Mouse (Mus musculus) lung, postnatal 36 days (tissue): Measurements from ENCODE around the gene Fignl2.
A peak's percentile ranks its signal among the peaks of the same experiment; 100 is the strongest.

Source experiments
- DNase-seq: peaks from one replicate; pipeline ENCODE4 v3.0.0; 2022; ENCODE audit warnings: mixed read lengths

Gene Fignl2

DNA sequence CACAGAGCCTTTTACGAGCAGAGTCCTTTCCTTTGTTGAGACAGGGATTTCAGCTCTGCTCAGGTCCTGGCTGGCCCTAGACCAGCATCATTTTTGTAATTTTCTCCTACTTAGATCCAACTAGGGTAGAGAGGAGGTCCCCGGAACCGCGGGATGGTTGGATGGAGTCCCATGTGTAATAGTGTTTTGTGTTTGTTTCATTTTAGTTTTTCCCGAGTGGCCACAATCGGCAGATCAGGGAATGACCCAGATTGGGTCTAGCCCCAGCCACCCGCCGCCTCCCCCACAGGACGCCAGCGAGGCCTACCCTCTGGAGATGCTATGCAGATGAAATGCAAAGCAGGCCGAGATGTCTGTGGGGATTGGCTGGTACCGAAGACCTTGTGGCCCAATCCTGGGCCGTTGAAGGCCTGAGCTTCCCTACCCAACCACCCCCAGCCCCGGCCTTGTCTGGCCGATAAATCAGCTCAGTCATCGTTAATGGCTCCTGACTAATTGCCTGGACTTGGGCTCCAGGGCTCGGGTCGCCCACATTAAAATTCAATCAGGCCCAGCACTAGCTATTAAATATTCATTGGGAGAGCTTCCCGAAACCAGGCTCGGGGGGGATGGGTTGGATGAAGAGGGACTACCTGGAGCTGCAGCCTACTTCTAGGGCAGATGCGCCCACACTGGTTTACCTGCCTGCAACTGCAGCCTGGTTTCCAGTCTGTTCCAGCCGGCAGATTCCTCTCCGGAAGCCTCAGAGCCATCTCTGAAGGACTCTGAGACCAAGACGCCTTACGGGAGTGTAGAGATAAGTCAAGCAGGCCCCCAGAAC lies 14.7 kb upstream of the Fignl2 start:
- no peak for DNase-seq

DNA sequence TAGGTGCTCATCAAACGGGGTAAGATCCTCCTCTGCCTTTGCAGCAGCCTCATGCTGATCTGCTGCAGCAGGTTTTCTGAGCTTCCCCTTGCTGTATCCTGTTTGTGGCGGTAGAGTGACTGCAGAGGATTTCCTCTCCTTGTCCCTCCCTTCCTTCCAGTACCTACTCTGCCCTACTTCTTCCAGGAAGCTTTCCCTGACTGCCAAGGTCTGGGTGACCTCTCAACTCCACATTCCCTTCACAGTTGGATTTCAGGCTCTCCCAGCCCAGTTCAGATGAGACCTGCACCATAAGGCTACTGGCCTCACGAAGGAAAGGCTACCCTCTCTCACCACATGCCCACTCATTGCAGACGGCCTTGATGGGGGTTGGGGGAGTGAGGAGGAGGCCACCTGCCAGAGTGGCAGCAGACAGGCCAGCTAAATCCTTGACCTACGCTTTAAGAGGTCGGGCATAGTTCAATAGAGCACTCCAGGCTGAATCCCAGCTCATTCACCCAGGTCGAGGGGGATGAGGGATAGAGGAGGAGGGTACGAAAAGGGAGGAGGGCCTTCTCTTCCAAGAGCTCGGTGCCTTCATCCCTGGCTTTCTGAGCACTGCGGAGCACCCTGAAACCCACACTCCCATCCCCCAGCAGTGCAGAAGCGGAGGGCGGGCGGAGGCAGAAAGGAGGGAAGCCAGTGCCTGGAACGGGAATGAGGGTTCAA lies 13.9 kb upstream of the Fignl2 start:
- DNase-seq, result no peak

- DNase-seq, result no peak
Observed at GRCm38 (mm10) chr15:101091551-101091950, 13.2 kb upstream of the Fignl2 start.

DNA sequence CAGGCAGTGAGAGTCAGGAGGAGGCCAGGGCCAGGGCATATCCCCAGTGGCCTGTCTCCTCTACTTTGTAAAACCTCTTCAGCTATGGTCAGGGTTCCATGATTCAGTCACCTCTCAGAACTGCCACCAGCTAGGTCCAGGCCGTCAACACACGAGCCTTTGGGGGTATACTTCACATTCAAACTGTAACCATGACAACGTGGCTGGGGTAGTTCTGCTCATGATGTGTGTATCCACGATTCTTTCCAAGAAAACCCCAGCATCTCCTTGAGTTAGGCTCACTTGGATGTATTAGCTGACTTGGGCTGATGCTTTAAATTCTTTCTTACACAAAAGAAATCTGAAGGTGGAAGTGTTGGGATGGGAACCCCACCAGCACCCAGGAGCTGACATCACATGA lies 9.9 kb upstream of the Fignl2 start:
- no peak for DNase-seq

GRCm38 (mm10) chr15:101086956-101087355 lies 8.6 kb upstream of the Fignl2 start:
- DNase-seq, result peak; percentile 86

DNA sequence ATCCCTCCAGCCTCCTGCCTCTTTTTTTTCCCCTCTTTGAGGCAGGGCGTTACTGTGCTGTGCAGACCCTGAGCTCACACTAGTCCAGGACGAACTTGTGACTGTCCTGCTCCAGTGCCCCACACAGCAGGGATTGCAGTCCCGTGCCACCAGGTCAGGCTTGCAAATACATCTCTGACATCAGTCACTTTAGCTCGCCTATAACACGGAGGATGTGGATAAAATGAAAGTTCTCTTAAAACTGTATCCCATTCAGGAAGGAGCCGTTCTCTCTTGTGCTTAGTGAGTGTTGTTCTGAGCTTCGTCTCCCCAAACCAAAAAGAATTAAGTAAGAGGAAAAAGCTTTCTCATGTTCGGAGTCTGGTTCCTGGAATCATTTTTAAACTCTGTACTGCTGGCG lies 8.1 kb upstream of the Fignl2 start:
- no peak for DNase-seq

DNA sequence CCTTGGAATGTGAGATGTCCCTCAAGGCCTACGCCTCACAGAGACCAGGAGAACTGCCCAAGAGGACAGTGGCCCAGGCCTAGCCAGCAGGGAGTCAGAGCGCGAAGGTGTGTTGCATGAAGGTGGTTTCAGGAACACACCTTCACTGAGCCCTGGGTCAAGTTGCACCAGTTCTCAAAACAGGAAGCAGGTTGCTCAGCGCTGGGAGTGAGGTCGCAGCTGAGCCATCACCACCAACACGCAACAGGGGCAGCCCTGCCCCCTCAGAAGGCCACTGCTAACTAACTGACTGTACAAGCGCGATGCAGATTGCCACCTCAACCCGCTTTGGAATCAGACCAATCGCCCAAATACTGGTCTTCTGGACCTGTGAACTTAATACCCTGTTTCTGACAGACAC lies 6.1 kb upstream of the Fignl2 start:
- DNase-seq, result no peak

- DNase-seq, result peak; percentile 48
Observed at GRCm38 (mm10) chr15:101082236-101082635, 3.9 kb upstream of the Fignl2 start.

GRCm38 (mm10) chr15:101081035-101081548 lies 2.7 kb upstream of the Fignl2 start:
- DNase-seq, result peak; percentile 44

DNA sequence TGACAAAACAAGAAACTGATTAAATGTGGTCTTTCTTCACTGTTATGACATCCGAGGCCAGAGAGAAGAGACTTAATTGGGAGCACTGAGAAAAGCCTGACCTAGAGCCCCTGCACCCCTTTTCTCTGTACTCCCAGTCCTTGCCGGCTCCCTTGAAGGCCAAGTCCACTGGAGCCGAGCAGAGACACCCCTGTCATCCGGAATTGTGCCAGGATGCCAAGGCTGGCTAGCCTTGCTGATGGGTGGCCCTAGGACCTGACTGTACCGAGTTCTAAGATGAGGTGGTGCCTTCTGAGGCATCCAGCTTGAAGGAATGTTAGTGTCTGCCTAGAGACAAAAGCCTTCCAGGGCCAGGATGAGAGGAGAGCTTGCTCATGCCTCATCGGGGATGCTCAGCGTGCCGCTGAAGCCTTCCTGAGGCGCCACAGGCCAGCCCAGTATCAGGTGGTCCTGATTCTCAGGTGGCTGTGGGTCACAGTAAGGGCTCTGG lies 1.7 kb upstream of the Fignl2 start:
- DNase-seq, result no peak

GRCm38 (mm10) chr15:101078731-101079156 lies 377 bp upstream of the Fignl2 start:
- DNase-seq, result peak; percentile 94

GRCm38 (mm10) chr15:101077001-101077812 lies 1.2 kb downstream of the Fignl2 start:
- DNase-seq, result no peak

- no peak for DNase-seq
Observed at GRCm38 (mm10) chr15:101076071-101077000, 2.0 kb downstream of the Fignl2 start.

- DNase-seq, result no peak
Observed at GRCm38 (mm10) chr15:101075656-101076055, 2.7 kb downstream of the Fignl2 start.

DNA sequence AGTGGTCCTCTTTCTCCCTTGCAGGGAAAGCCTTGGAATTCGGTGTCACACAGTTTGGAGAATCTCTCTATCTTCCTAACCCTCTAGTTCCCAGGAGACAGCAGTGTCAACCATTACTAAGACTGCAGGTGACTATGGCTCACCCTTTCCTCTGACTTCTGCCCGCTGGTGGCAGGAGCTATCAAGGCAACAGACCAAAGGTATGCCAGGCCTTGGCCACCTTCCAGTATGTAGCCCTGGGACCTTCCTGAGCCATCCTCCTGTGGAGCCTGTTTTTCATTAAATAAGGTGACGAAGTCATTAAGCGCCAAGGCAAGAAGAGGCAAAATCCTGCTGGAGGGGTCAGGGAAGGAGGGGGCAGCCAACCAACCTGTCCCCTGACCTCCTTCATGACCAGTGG lies 3.2 kb downstream of the Fignl2 start:
- DNase-seq, result no peak

GRCm38 (mm10) chr15:101074067-101074466 lies 4.3 kb downstream of the Fignl2 start:
- no peak for DNase-seq

- DNase-seq, result peak; percentile 40
Observed at GRCm38 (mm10) chr15:101072736-101073135, 5.6 kb downstream of the Fignl2 start.

- DNase-seq, result peak; percentile 67
Observed at GRCm38 (mm10) chr15:101070762-101071161, 7.6 kb downstream of the Fignl2 start.

DNA sequence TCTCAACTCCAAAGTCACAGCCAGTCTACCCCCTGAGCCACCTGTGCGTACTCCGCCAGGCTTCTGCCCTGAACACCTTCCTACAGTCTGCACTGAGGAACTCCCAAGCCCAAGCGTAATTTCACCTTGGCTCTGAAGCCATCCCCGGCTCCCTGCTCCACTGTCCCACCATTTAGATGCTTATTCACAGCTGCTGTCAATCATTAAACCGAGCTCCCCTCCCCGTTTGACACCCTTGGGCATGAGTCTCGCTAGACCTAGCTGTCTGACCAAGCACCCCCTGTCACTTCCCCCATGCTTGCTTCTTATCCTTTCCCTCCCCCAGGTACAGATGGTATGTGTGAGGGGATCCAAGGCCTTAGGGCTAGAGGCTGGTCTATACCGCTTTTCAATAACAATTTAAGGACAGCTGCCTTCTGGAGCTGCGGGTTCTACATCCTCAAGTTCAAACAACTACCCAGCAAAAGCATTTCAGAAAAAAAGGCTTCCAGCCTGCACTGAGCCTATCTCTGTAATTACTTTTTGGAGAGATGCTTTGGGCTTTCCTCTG lies 8.7 kb downstream of the Fignl2 start:
- DNase-seq, result no peak

GRCm38 (mm10) chr15:101068671-101069070 lies 9.7 kb downstream of the Fignl2 start:
- no peak for DNase-seq

DNA sequence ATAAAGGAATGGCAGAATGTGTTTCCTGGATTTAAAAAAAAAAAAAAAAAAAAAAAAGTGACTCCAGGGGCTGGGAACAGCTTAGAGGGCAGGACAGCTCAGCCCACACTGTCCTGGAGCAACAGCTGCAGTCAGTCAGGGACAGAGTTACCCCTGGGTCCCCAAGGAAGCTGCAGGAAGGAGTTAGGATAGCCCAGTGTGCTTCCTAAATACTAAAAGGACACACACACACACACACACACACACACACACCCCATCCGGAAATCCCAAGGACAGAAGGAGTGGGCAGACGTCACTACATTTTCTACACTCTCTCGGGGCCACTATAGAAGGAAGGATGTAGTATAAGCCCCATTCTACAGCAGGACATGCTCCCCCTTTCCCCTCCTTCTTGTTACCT lies 10.3 kb downstream of the Fignl2 start:
- peak; percentile 66 for DNase-seq
